Mouse (Mus musculus): ENCODE measurements around the gene Chst11.

DNA sequence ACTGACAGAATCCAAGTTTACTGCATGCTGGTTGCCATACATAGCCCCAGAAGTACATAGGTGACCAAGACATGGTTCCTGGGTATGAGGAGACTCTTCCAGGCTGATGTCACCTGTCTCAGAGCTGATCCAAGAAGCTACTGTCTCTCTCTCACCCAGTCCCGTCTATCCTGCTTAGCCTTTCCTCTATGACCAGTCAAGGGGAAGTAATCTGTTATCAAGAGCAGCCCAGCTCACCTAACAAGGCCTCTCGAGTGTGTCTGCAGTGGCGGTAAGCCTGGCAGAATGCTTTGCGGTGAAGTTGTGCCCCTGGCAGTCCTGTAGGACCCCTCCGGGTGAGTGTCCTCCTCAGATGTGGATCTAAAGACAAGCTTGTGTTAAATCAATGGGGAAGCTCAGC, 172.0 kb downstream of the Chst11 start:
- TF ChIP-seq ZKSCAN1 (IDR thresholded peaks at IDR 0.05; ENCODE audit: low read depth, low read length): no peak
- TF ChIP-seq MYC (IDR thresholded peaks at IDR 0.05; ENCODE audit: low read depth, low read length): no peak
- TF ChIP-seq CTCF (IDR thresholded peaks at IDR 0.05 in 2 of 3, conservative IDR thresholded peaks at IDR 0.05 in 1 of 3; ENCODE audit: control insufficient read depth in 1 of 3, insufficient read depth in 1 of 3, low read depth in 2 of 3, low read length in 3 of 3, poor library complexity in 1 of 3, severe bottlenecking in 1 of 3): no peak
- 0 out of 4 replicates have a peak, but pooled peaks have one; percentile 19 to 21 for TF ChIP-seq EP300 (IDR thresholded peaks at IDR 0.05; ENCODE audit: low read depth in 1 of 2, low read length in 2 of 2)
- no peak for TF ChIP-seq USF2 (IDR thresholded peaks at IDR 0.05; ENCODE audit: borderline replicate concordance in 1 of 2, insufficient read depth in 1 of 2, low read depth in 1 of 2, low read length in 2 of 2)
- no peak for TF ChIP-seq ETS1 (IDR thresholded peaks at IDR 0.05; ENCODE audit: low read depth, low read length)
- no peak for TF ChIP-seq NELFE (IDR thresholded peaks at IDR 0.05; ENCODE audit: low read depth, low read length)
